Mouse (Mus musculus) kidney, adult 2 months (tissue): ENCODE results near the gene Cav1.

Source experiments
- CTCF ChIP-seq: fragments of 200-500 bp; conservative IDR thresholded peaks from 2 replicates; pipeline ENCODE4 v1.5.1; 2011; ENCODE audit warnings: low read depth, mild to moderate bottlenecking, control low read depth, low read length, moderate library complexity, mixed read lengths; ENCODE audit not compliant: insufficient read depth, insufficient read length
- POLR2A ChIP-seq: fragments of 200-500 bp; IDR thresholded peaks from one replicate; pipeline ENCODE4 v1.6.1; 2011; ENCODE audit warnings: low read depth, low read length, control low read depth

DNA sequence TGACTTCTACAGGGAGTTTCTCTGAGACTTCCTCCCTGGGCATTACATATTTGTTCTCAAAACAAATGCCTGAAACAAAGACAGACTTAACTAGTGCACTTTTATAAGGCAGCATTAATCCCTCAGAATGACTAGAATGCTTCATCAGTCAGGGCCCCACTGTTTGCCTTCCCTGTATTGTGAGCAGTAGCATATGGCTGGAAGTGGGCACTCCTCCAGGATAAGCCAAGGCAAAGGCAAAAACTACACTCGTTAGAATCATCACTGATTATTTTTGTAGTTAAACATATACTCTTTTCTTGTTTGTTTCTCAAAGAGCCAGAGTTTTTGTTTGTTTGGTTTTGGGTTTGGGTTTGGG, 11.0 kb downstream of the Cav1 start:
- TF ChIP-seq CTCF (no peak), POLR2A (no peak)
